Mouse (Mus musculus): ENCODE results near the gene Rrnad1. TPM values are rescaled to one million over a fixed set of nuclear protein-coding genes. Genes with fewer than 3 reads are reported as not detected.

Rrnad1 gene
- 14.9 and 20.4 TPM in 2 replicates for total RNA-seq (2014; fragmentation: Nextera tagmentation)
- 19.2 and 24.8 TPM in 2 replicates for total RNA-seq (2017)
- 28.7 and 38.2 TPM in 2 replicates for polyA plus RNA-seq (2012)

GRCm38 (mm10) chr3:87930078-87930795, at the start of gene Rrnad1, which contains the start of gene Isg20l2:
Gene Rrnad1 (minus strand): TSS chr3:87930717.
Gene Isg20l2 (plus strand): TSS chr3:87930314.
- DNase-seq (ENCODE audit: low spot score) (peak; percentile 91), ATAC-seq (ENCODE audit: extremely low read depth, insufficient number of reproducible peaks, low FRiP score, poor library complexity, severe bottlenecking) (peak; percentile 84)
- no peaks in the 10 kb centered on the region for H3K9me3 ChIP-seq (replicated peaks)
- no peaks in the 10 kb centered on the region for H3K27me3 ChIP-seq (ENCODE audit: insufficient read depth, low read length)
- peaks cover 72% of the 10 kb centered on the region for H3K36me3 ChIP-seq (replicated peaks)
- peaks cover 65% of the 10 kb centered on the region for H3K4me1 ChIP-seq (ENCODE audit: insufficient read depth, low read depth, low read length)
- peak within 1 kb of the TSS; percentile 99 for H3K4me3 ChIP-seq (ENCODE audit: low read depth, low read length)
- TF ChIP-seq GATA2 (IDR thresholded peaks at IDR 0.05; ENCODE audit: borderline replicate concordance, low read depth, low read length) = no peak
- TF ChIP-seq CTCF (IDR thresholded peaks at IDR 0.05; ENCODE audit: low read depth, low read length) = 0 out of 2 replicates have a peak, but pooled peaks have one; percentile 8

GRCm38 (mm10) chr3:87980085-87980484, 49.6 kb upstream of the Rrnad1 start:
- DNase-seq (ENCODE audit: low spot score) (no peak), ATAC-seq (ENCODE audit: extremely low read depth, insufficient number of reproducible peaks, low FRiP score, poor library complexity, severe bottlenecking) (no peak)
- peaks cover 29% of the 10 kb centered on the region for H3K4me1 ChIP-seq (ENCODE audit: insufficient read depth, low read depth, low read length)
- H3K27me3 ChIP-seq (ENCODE audit: insufficient read depth, low read length) = peaks cover 64% of the 10 kb centered on the region
- H3K9me3 ChIP-seq (replicated peaks) = no peaks in the 10 kb centered on the region
- H3K4me3 ChIP-seq (ENCODE audit: low read depth, low read length) = no peak overlapping the region
- no peaks in the 10 kb centered on the region for H3K36me3 ChIP-seq (replicated peaks)
- TF ChIP-seq POLR2AphosphoS5 (IDR thresholded peaks at IDR 0.05; ENCODE audit: insufficient replicate concordance, low read depth, low read length) (no peak), GATA1 (IDR thresholded peaks at IDR 0.05; ENCODE audit: borderline replicate concordance, low read length) (no peak), CTCF (IDR thresholded peaks at IDR 0.05; ENCODE audit: low read depth, low read length) (no peak), TAL1 (conservative IDR thresholded peaks at IDR 0.05; ENCODE audit: low read depth, low read length) (no peak), GATA2 (IDR thresholded peaks at IDR 0.05; ENCODE audit: borderline replicate concordance, low read depth, low read length) (no peak)

GRCm38 (mm10) chr3:87979493-87979892, 49.0 kb upstream of the Rrnad1 start:
- H3K4me1 ChIP-seq (ENCODE audit: insufficient read depth, low read depth, low read length) = peaks cover 29% of the 10 kb centered on the region
- H3K9me3 ChIP-seq (replicated peaks) = no peaks in the 10 kb centered on the region
- no peak for ATAC-seq (ENCODE audit: extremely low read depth, insufficient number of reproducible peaks, low FRiP score, poor library complexity, severe bottlenecking)
- no peak for DNase-seq (ENCODE audit: low spot score)
- no peaks in the 10 kb centered on the region for H3K36me3 ChIP-seq (replicated peaks)
- TF ChIP-seq GATA1 (IDR thresholded peaks at IDR 0.05; ENCODE audit: borderline replicate concordance, low read length) (no peak), TAL1 (conservative IDR thresholded peaks at IDR 0.05; ENCODE audit: low read depth, low read length) (no peak), POLR2AphosphoS5 (IDR thresholded peaks at IDR 0.05; ENCODE audit: insufficient replicate concordance, low read depth, low read length) (no peak), GATA2 (IDR thresholded peaks at IDR 0.05; ENCODE audit: borderline replicate concordance, low read depth, low read length) (no peak), CTCF (IDR thresholded peaks at IDR 0.05; ENCODE audit: low read depth, low read length) (no peak)
- no peak overlapping the region for H3K4me3 ChIP-seq (ENCODE audit: low read depth, low read length)
- H3K27me3 ChIP-seq (ENCODE audit: insufficient read depth, low read length) = peaks cover 68% of the 10 kb centered on the region

- H3K4me1 ChIP-seq (ENCODE audit: insufficient read depth, low read depth, low read length) = peaks cover 10% of the 10 kb centered on the region
- H3K36me3 ChIP-seq (replicated peaks) = no peaks in the 10 kb centered on the region
- ATAC-seq (ENCODE audit: extremely low read depth, insufficient number of reproducible peaks, low FRiP score, poor library complexity, severe bottlenecking) (no peak), DNase-seq (ENCODE audit: low spot score) (no peak)
- H3K4me3 ChIP-seq (ENCODE audit: low read depth, low read length) = no peak overlapping the region
- TF ChIP-seq TAL1 (conservative IDR thresholded peaks at IDR 0.05; ENCODE audit: low read depth, low read length) (no peak), POLR2AphosphoS5 (IDR thresholded peaks at IDR 0.05; ENCODE audit: insufficient replicate concordance, low read depth, low read length) (no peak), GATA1 (IDR thresholded peaks at IDR 0.05; ENCODE audit: borderline replicate concordance, low read length) (no peak), GATA2 (IDR thresholded peaks at IDR 0.05; ENCODE audit: borderline replicate concordance, low read depth, low read length) (no peak), CTCF (IDR thresholded peaks at IDR 0.05; ENCODE audit: low read depth, low read length) (no peak)
- peaks cover 9% of the 10 kb centered on the region for H3K9me3 ChIP-seq (replicated peaks)
- H3K27me3 ChIP-seq (ENCODE audit: insufficient read depth, low read length) = peaks cover 82% of the 10 kb centered on the region
These were observed 44.0 kb upstream of the Rrnad1 start for GRCm38 (mm10) chr3:87974381-87974987.

- no peak overlapping the region for H3K4me3 ChIP-seq (ENCODE audit: low read depth, low read length)
- peaks cover 9% of the 10 kb centered on the region for H3K9me3 ChIP-seq (replicated peaks)
- peaks cover 10% of the 10 kb centered on the region for H3K4me1 ChIP-seq (ENCODE audit: insufficient read depth, low read depth, low read length)
- no peaks in the 10 kb centered on the region for H3K36me3 ChIP-seq (replicated peaks)
- peaks cover 75% of the 10 kb centered on the region for H3K27me3 ChIP-seq (ENCODE audit: insufficient read depth, low read length)
- ATAC-seq (ENCODE audit: extremely low read depth, insufficient number of reproducible peaks, low FRiP score, poor library complexity, severe bottlenecking) (no peak), DNase-seq (ENCODE audit: low spot score) (no peak)
- TF ChIP-seq GATA2 (IDR thresholded peaks at IDR 0.05; ENCODE audit: borderline replicate concordance, low read depth, low read length) (no peak), POLR2AphosphoS5 (IDR thresholded peaks at IDR 0.05; ENCODE audit: insufficient replicate concordance, low read depth, low read length) (no peak), CTCF (IDR thresholded peaks at IDR 0.05; ENCODE audit: low read depth, low read length) (no peak), GATA1 (IDR thresholded peaks at IDR 0.05; ENCODE audit: borderline replicate concordance, low read length) (no peak), TAL1 (conservative IDR thresholded peaks at IDR 0.05; ENCODE audit: low read depth, low read length) (no peak)
These were observed 43.3 kb upstream of the Rrnad1 start for GRCm38 (mm10) chr3:87973593-87974380.

- Histone ChIP-seq H3K36me3 (replicated peaks) (no peaks in the 10 kb centered on the region), H3K9me3 (replicated peaks) (peaks cover 9% of the 10 kb centered on the region), H3K27me3 (ENCODE audit: insufficient read depth, low read length) (peaks cover 75% of the 10 kb centered on the region), H3K4me1 (ENCODE audit: insufficient read depth, low read depth, low read length) (peaks cover 10% of the 10 kb centered on the region), H3K4me3 (ENCODE audit: low read depth, low read length) (no peak overlapping the region)
- ATAC-seq (ENCODE audit: extremely low read depth, insufficient number of reproducible peaks, low FRiP score, poor library complexity, severe bottlenecking) (no peak), DNase-seq (ENCODE audit: low spot score) (no peak)
- TF ChIP-seq POLR2AphosphoS5 (IDR thresholded peaks at IDR 0.05; ENCODE audit: insufficient replicate concordance, low read depth, low read length) = no peak
- TF ChIP-seq GATA2 (IDR thresholded peaks at IDR 0.05; ENCODE audit: borderline replicate concordance, low read depth, low read length) = no peak
These were observed 42.3 kb upstream of the Rrnad1 start for GRCm38 (mm10) chr3:87972776-87973175.

Measured in G1E (cell line).